Mouse (Mus musculus) limb, embryonic 12.5 days (tissue): ENCODE results near the gene Ppp1r16b. TPM values are rescaled to one million over a fixed set of nuclear protein-coding genes. Genes with fewer than 3 reads are reported as not detected.

Source experiments
- ATAC-seq: fragments of 200-750 bp; cut with Nextera tagmentation; 2 replicates; pipeline ENCODE4 v1.8.0; 2017; ENCODE audit warnings: low read depth, moderate TSS enrichment; ENCODE audit not compliant: insufficient number of reproducible peaks, insufficient read depth, low FRiP score, low TSS enrichment
- H3K27ac ChIP-seq: fragments of 300-500 bp; sonication (generic); 2 replicates; pipeline ENCODE4 v1.5.1; 2016; ENCODE audit warnings: mild to moderate bottlenecking, moderate library complexity
- H3K27me3 ChIP-seq: fragments of 300-500 bp; sonication (generic); 2 replicates; pipeline ENCODE4 v1.6.1; 2016; ENCODE audit warnings: mild to moderate bottlenecking, moderate library complexity
- H3K36me3 ChIP-seq: fragments of 300-500 bp; sonication (generic); 2 replicates; pipeline ENCODE4 v1.6.1; 2016; ENCODE audit warnings: mild to moderate bottlenecking, moderate library complexity
- H3K4me1 ChIP-seq: fragments of 300-500 bp; sonication (generic); replicated peaks from 2 replicates; pipeline ENCODE4 v1.6.1; 2016
- H3K4me2 ChIP-seq: fragments of 300-500 bp; sonication (generic); 2 replicates; pipeline ENCODE4 v1.6.1; 2016; ENCODE audit warnings: mild to moderate bottlenecking, moderate library complexity
- H3K4me3 ChIP-seq: fragments of 300-500 bp; sonication (generic); replicated peaks from 2 replicates; pipeline ENCODE4 v1.5.1; 2016; ENCODE audit warnings: mild to moderate bottlenecking
- H3K9ac ChIP-seq: fragments of 300-500 bp; sonication (generic); replicated peaks from 2 replicates; pipeline ENCODE4 v1.6.1; 2016; ENCODE audit warnings: mild to moderate bottlenecking, moderate library complexity
- H3K9me3 ChIP-seq: fragments of 300-500 bp; sonication (generic); 2 replicates; pipeline ENCODE4 v1.6.1; 2016; ENCODE audit warnings: mild to moderate bottlenecking, moderate library complexity
- WGBS: fragments of 180-500 bp; shearing (Covaris S2); methylation state at CpG from one replicate; pipeline ENCODE4 v1.1.7; 2016; 5-methylcytosine and 5-hydroxymethylcytosine counted together
- polyA plus RNA-seq: library from polyadenylated mRNA; unstranded; fragments of >200 nt; fragmentation: Nextera tagmentation; extraction: Ambion mirVana; gene quantifications from 2 replicates; pipeline ENCODE4 v1.2.1, GENCODE M21; 2016

The Ppp1r16b gene
- polyA plus RNA-seq, 1 experiment from 2014 or later: 3.3 TPM

- Histone ChIP-seq H3K4me2 (no peak overlapping the region), H3K9ac (no peak overlapping the region), H3K4me1 (peaks cover 5% of the 10 kb centered on the region), H3K27me3 (no peaks in the 10 kb centered on the region), H3K27ac (no peak overlapping the region), H3K9me3 (no peaks in the 10 kb centered on the region; the same call in 1 of the 2 replicates), H3K36me3 (no peaks in the 10 kb centered on the region), H3K4me3 (no peak overlapping the region)
- ATAC-seq: no peak
- WGBS: 53% methylated on average over 12 of the region's 12 CpGs
Observed at GRCm38 (mm10) chr2:158711929-158712751, 46.9 kb downstream of the Ppp1r16b start.

- no peaks in the 10 kb centered on the region for H3K27me3 ChIP-seq
- no peaks in the 10 kb centered on the region for H3K9me3 ChIP-seq
- no peaks in the 10 kb centered on the region for H3K36me3 ChIP-seq
- H3K4me2 ChIP-seq: no peak overlapping the region
- H3K4me3 ChIP-seq: no peak overlapping the region
- no peak overlapping the region for H3K27ac ChIP-seq
- 79% methylated on average over 6 of the region's 6 CpGs for WGBS
- peaks cover 5% of the 10 kb centered on the region for H3K4me1 ChIP-seq
- no peak overlapping the region for H3K9ac ChIP-seq
- ATAC-seq: no peak
Observed at GRCm38 (mm10) chr2:158714826-158715225, 49.6 kb downstream of the Ppp1r16b start.

GRCm38 (mm10) chr2:158716066-158716465 lies 50.9 kb downstream of the Ppp1r16b start:
- Histone ChIP-seq H3K27ac (no peak overlapping the region), H3K9me3 (no peaks in the 10 kb centered on the region), H3K4me2 (no peak overlapping the region), H3K4me3 (no peak overlapping the region), H3K4me1 (peaks cover 5% of the 10 kb centered on the region), H3K36me3 (no peaks in the 10 kb centered on the region), H3K9ac (no peak overlapping the region), H3K27me3 (no peaks in the 10 kb centered on the region)
- WGBS: 28% methylated on average over 5 of the region's 5 CpGs
- ATAC-seq: no peak

GRCm38 (mm10) chr2:158717551-158718418 lies 52.6 kb downstream of the Ppp1r16b start:
- H3K4me1 ChIP-seq: no peaks in the 10 kb centered on the region
- H3K36me3 ChIP-seq: no peaks in the 10 kb centered on the region
- no peaks in the 10 kb centered on the region for H3K9me3 ChIP-seq
- no peak overlapping the region for H3K4me3 ChIP-seq
- H3K27me3 ChIP-seq: peaks cover 5% of the 10 kb centered on the region; the same call in 1 of the 2 replicates
- H3K4me2 ChIP-seq: no peak overlapping the region
- no peak for ATAC-seq
- WGBS: 70% methylated on average over 5 of the region's 5 CpGs
- H3K9ac ChIP-seq: no peak overlapping the region
- no peak overlapping the region for H3K27ac ChIP-seq

- H3K9me3 ChIP-seq: no peaks in the 10 kb centered on the region
- no peak overlapping the region for H3K4me3 ChIP-seq
- H3K36me3 ChIP-seq: no peaks in the 10 kb centered on the region
- H3K4me1 ChIP-seq: no peaks in the 10 kb centered on the region
- no peak for ATAC-seq
- H3K4me2 ChIP-seq: no peak overlapping the region
- peaks cover 8% of the 10 kb centered on the region for H3K27me3 ChIP-seq
- H3K27ac ChIP-seq: no peak overlapping the region
- WGBS: 87% methylated on average over 12 of the region's 12 CpGs
- H3K9ac ChIP-seq: no peak overlapping the region
Observed at GRCm38 (mm10) chr2:158718816-158719549, 53.8 kb downstream of the Ppp1r16b start.

GRCm38 (mm10) chr2:158720715-158721370 lies 55.6 kb downstream of the Ppp1r16b start:
- no peak overlapping the region for H3K4me2 ChIP-seq
- no peak overlapping the region for H3K4me3 ChIP-seq
- no peaks in the 10 kb centered on the region for H3K4me1 ChIP-seq
- H3K9me3 ChIP-seq: no peaks in the 10 kb centered on the region
- H3K9ac ChIP-seq: no peak overlapping the region
- peaks cover 8% of the 10 kb centered on the region for H3K27me3 ChIP-seq
- H3K27ac ChIP-seq: no peak overlapping the region
- WGBS: 76% methylated on average over 16 of the region's 16 CpGs
- H3K36me3 ChIP-seq: no peaks in the 10 kb centered on the region
- ATAC-seq: no peak

- Histone ChIP-seq H3K36me3 (no peaks in the 10 kb centered on the region), H3K4me2 (no peak overlapping the region), H3K27me3 (peaks cover 8% of the 10 kb centered on the region), H3K4me3 (no peak overlapping the region), H3K4me1 (no peaks in the 10 kb centered on the region), H3K27ac (no peak overlapping the region), H3K9ac (no peak overlapping the region), H3K9me3 (no peaks in the 10 kb centered on the region)
- ATAC-seq: no peak
- 65% methylated on average over 3 of the region's 3 CpGs for WGBS
Observed at GRCm38 (mm10) chr2:158721481-158721880, 56.3 kb downstream of the Ppp1r16b start.

- no peak overlapping the region for H3K27ac ChIP-seq
- no peaks in the 10 kb centered on the region for H3K4me1 ChIP-seq
- no peak overlapping the region for H3K4me3 ChIP-seq
- no peak overlapping the region for H3K4me2 ChIP-seq
- no peak overlapping the region for H3K9ac ChIP-seq
- H3K9me3 ChIP-seq: no peaks in the 10 kb centered on the region
- peaks cover 8% of the 10 kb centered on the region for H3K27me3 ChIP-seq
- 87% methylated on average over 4 of the region's 4 CpGs for WGBS
- ATAC-seq: no peak
- H3K36me3 ChIP-seq: no peaks in the 10 kb centered on the region
Observed at GRCm38 (mm10) chr2:158722135-158722534, 56.9 kb downstream of the Ppp1r16b start.

GRCm38 (mm10) chr2:158722991-158723551 lies 57.9 kb downstream of the Ppp1r16b start:
- Histone ChIP-seq H3K4me2 (no peak overlapping the region), H3K27me3 (peaks cover 8% of the 10 kb centered on the region), H3K4me1 (no peaks in the 10 kb centered on the region), H3K4me3 (no peak overlapping the region), H3K36me3 (no peaks in the 10 kb centered on the region), H3K9ac (no peak overlapping the region), H3K9me3 (no peaks in the 10 kb centered on the region), H3K27ac (no peak overlapping the region)
- 42% methylated on average over 6 of the region's 6 CpGs for WGBS
- ATAC-seq: no peak

GRCm38 (mm10) chr2:158723806-158724205 lies 58.6 kb downstream of the Ppp1r16b start:
- Histone ChIP-seq H3K9ac (no peak overlapping the region), H3K36me3 (no peaks in the 10 kb centered on the region), H3K27me3 (peaks cover 8% of the 10 kb centered on the region), H3K9me3 (no peaks in the 10 kb centered on the region), H3K27ac (no peak overlapping the region), H3K4me2 (no peak overlapping the region), H3K4me1 (no peaks in the 10 kb centered on the region), H3K4me3 (no peak overlapping the region)
- ATAC-seq: no peak
- WGBS: 35% methylated on average over 6 of the region's 6 CpGs
